Mouse (Mus musculus): ENCODE measurements around the gene Apobec2. TPM values are rescaled to one million over a fixed set of nuclear protein-coding genes. Genes with fewer than 3 reads are reported as not detected.
A peak's percentile ranks its signal among the peaks of the same experiment; 100 is the strongest.

The Apobec2 gene
- polyA plus RNA-seq, 1 experiment from 2014 or later: 212 TPM

GRCm38 (mm10) chr17:48434479-48434878 is 1.7 kb upstream of the Apobec2 start:
- Histone ChIP-seq H3K27ac (0 out of 2 replicates have a peak overlapping the region, but pooled peaks have one; percentile 5), H3K4me2 (no peak overlapping the region), H3K4me3 (no peak overlapping the region), H3K36me3 (no peaks in the 10 kb centered on the region), H3K9ac (no peak overlapping the region), H3K4me1 (replicated peaks) (peaks cover 60% of the 10 kb centered on the region), H3K9me3 (replicated peaks) (no peaks in the 10 kb centered on the region), H3K27me3 (no peaks in the 10 kb centered on the region)
- no peak for ATAC-seq (replicated peaks; ENCODE audit: insufficient number of reproducible peaks, insufficient read depth, low FRiP score, low read depth)
- WGBS: 76% methylated on average over 5 of the region's 5 CpGs

DNA sequence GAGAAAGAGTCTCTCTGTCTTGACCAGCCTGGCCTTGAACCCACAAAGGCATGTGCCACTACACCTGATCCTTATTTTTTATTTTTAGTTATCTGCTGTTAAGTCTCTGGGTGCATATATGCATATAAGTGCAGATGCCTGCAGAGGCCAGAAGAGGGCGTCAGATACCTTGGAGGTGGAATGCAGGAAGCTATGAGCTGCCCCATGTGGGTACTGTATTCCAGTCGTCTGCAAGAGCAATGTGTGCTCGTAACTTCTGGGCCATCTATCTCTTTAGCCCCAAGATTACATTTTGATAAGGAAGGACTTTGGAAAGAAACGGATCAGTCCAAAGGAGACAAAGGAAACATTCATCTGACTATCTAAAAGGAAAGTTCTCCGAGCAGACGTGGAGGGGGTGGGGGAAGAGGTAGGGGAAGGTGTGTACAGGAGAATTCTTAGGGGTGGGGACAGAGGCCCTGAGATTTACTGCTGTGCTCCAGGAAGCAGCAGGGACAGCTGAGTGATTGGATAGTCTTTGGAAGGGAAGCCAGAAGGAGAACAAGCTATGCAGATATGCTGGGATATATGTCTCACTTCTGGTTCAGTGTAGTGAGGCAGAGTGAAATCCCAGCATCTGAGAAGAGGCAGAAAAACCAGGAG is 1.1 kb upstream of the Apobec2 start:
- H3K4me2 ChIP-seq: no peak overlapping the region
- 44% methylated on average over 6 of the region's 6 CpGs for WGBS
- H3K27ac ChIP-seq: peak overlapping the region; percentile 96; the same call in 1 of the 2 replicates
- H3K36me3 ChIP-seq: 0 out of 2 replicates have a peak, but pooled peaks cover 3% of the 10 kb centered on the region
- peaks cover 67% of the 10 kb centered on the region for H3K4me1 ChIP-seq (replicated peaks)
- H3K9me3 ChIP-seq (replicated peaks): no peaks in the 10 kb centered on the region
- no peak overlapping the region for H3K9ac ChIP-seq
- no peak overlapping the region for H3K4me3 ChIP-seq
- ATAC-seq (replicated peaks; ENCODE audit: insufficient number of reproducible peaks, insufficient read depth, low FRiP score, low read depth): no peak
- no peaks in the 10 kb centered on the region for H3K27me3 ChIP-seq

DNA sequence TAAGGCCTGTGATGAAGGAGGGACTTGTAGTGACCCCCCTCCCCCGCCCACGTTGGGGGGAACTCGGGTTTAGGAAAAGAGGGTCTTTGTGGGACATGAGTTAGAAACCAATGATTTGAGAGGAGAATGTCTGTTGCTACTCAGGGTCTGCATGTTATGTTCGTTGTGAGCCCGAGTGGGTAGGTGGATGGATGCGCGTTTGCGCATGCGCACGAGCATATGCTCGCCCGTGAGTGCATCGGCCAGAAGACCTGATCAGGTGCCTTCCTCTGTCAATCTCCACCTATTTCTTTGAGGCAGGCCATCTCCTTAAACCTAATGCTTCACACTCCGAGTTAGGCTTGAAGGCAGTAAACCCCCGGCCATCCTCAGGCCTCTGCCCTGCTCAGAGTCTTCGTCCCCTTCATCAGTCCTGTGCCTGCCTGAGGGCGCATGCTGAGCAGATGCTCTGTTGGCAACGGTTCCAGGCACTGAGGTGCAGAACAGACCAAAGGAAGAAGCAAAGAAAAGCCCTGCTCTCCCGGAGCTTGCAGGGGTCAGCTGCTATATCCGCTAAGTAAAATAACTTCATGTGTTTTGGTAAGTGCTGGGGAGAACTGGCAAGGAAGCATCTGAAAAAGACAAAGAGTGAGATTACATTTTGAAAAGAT is 401 bp upstream of the Apobec2 start:
- no peak for ATAC-seq (replicated peaks; ENCODE audit: insufficient number of reproducible peaks, insufficient read depth, low FRiP score, low read depth)
- Histone ChIP-seq H3K4me2 (peak overlapping the region; percentile 63; the same call in 1 of the 2 replicates), H3K27me3 (no peaks in the 10 kb centered on the region), H3K9me3 (replicated peaks) (no peaks in the 10 kb centered on the region), H3K27ac (peak overlapping the region; percentile 96), H3K4me3 (no peak overlapping the region), H3K36me3 (0 out of 2 replicates have a peak, but pooled peaks cover 3% of the 10 kb centered on the region), H3K9ac (no peak overlapping the region), H3K4me1 (replicated peaks) (peaks cover 73% of the 10 kb centered on the region)
- WGBS: 67% methylated on average over 20 of the region's 20 CpGs

GRCm38 (mm10) chr17:48431054-48431453 is 1.7 kb downstream of the Apobec2 start:
- peak overlapping the region; percentile 65 for H3K9ac ChIP-seq
- peaks cover 71% of the 10 kb centered on the region for H3K4me1 ChIP-seq (replicated peaks)
- 0 out of 2 replicates have a peak, but pooled peaks cover 3% of the 10 kb centered on the region for H3K36me3 ChIP-seq
- no peak for ATAC-seq (replicated peaks; ENCODE audit: insufficient number of reproducible peaks, insufficient read depth, low FRiP score, low read depth)
- H3K27me3 ChIP-seq: no peaks in the 10 kb centered on the region
- no peaks in the 10 kb centered on the region for H3K9me3 ChIP-seq (replicated peaks)
- peak overlapping the region; percentile 63 for H3K4me2 ChIP-seq
- peak overlapping the region; percentile 58 for H3K4me3 ChIP-seq
- 43% methylated on average over 5 of the region's 5 CpGs for whole genome bisulfite sequencing
- peak overlapping the region; percentile 96 for H3K27ac ChIP-seq

GRCm38 (mm10) chr17:48430394-48430793 is 2.3 kb downstream of the Apobec2 start:
- Histone ChIP-seq H3K36me3 (0 out of 2 replicates have a peak, but pooled peaks cover 3% of the 10 kb centered on the region), H3K27ac (peak overlapping the region; percentile 96), H3K27me3 (no peaks in the 10 kb centered on the region), H3K4me3 (peak overlapping the region; percentile 58), H3K4me2 (peak overlapping the region; percentile 63), H3K9me3 (replicated peaks) (no peaks in the 10 kb centered on the region), H3K4me1 (replicated peaks) (peaks cover 71% of the 10 kb centered on the region), H3K9ac (peak overlapping the region; percentile 39)
- peak; percentile 53; the same call in 1 of the 2 replicates for ATAC-seq (replicated peaks; ENCODE audit: insufficient number of reproducible peaks, insufficient read depth, low FRiP score, low read depth)
- 9% methylated on average over 5 of the region's 5 CpGs for WGBS

GRCm38 (mm10) chr17:48427852-48428530 is 4.7 kb downstream of the Apobec2 start:
- Histone ChIP-seq H3K4me3 (no peak overlapping the region), H3K4me2 (peak overlapping the region; percentile 63), H3K9ac (0 out of 2 replicates have a peak overlapping the region, but pooled peaks have one; percentile 20), H3K27me3 (no peaks in the 10 kb centered on the region), H3K27ac (peak overlapping the region; percentile 80), H3K36me3 (peaks cover 12% of the 10 kb centered on the region; the same call in 1 of the 2 replicates), H3K4me1 (replicated peaks) (peaks cover 70% of the 10 kb centered on the region), H3K9me3 (replicated peaks) (no peaks in the 10 kb centered on the region)
- WGBS: 44% methylated on average over 11 of the region's 11 CpGs
- no peak for ATAC-seq (replicated peaks; ENCODE audit: insufficient number of reproducible peaks, insufficient read depth, low FRiP score, low read depth)

DNA sequence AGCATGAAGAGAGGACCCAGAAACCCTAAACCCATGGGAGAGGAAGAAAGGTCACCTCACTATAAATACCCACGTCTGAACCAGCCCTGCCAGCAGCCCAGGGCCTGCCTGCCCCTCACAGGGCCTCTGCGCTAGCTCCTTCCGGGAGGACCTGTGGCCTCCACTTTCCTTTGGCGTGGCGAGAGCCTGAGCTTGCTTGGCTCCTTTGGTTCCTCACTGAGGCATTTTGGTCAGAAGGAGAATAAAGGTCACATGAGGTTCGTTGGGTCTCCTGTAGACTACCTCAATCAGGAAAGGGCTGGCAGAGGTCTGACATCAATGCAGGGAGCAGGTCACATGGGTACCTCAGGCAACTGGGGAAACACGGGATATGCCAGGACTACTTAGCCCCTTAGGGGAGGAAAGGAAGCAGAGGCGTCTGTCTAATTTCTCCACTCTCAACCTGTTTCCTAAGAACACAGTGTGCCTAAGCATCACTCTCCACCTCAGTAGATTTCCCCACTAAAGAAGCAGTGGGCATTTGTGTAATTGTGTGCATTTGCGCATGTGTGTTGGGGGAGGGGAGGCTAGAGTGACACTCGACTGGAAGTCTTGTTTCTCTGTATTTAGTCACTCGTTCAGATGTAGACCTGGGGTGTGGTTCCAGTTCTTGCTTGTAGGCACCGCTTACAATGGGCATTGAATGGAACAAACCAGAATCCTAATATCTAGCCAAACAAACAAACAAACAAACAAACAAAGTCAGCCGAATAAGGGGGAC is 5.6 kb downstream of the Apobec2 start:
- peak overlapping the region; percentile 10 for H3K4me3 ChIP-seq
- H3K4me2 ChIP-seq: peak overlapping the region; percentile 46
- no peak for ATAC-seq (replicated peaks; ENCODE audit: insufficient number of reproducible peaks, insufficient read depth, low FRiP score, low read depth)
- peaks cover 63% of the 10 kb centered on the region for H3K4me1 ChIP-seq (replicated peaks)
- H3K27me3 ChIP-seq: no peaks in the 10 kb centered on the region
- 0 out of 2 replicates have a peak overlapping the region, but pooled peaks have one; percentile 22 for H3K9ac ChIP-seq
- 38% methylated on average over 13 of the region's 13 CpGs for WGBS
- H3K9me3 ChIP-seq (replicated peaks): no peaks in the 10 kb centered on the region
- peak overlapping the region; percentile 80 for H3K27ac ChIP-seq
- H3K36me3 ChIP-seq: peaks cover 20% of the 10 kb centered on the region; the same call in 1 of the 2 replicates

DNA sequence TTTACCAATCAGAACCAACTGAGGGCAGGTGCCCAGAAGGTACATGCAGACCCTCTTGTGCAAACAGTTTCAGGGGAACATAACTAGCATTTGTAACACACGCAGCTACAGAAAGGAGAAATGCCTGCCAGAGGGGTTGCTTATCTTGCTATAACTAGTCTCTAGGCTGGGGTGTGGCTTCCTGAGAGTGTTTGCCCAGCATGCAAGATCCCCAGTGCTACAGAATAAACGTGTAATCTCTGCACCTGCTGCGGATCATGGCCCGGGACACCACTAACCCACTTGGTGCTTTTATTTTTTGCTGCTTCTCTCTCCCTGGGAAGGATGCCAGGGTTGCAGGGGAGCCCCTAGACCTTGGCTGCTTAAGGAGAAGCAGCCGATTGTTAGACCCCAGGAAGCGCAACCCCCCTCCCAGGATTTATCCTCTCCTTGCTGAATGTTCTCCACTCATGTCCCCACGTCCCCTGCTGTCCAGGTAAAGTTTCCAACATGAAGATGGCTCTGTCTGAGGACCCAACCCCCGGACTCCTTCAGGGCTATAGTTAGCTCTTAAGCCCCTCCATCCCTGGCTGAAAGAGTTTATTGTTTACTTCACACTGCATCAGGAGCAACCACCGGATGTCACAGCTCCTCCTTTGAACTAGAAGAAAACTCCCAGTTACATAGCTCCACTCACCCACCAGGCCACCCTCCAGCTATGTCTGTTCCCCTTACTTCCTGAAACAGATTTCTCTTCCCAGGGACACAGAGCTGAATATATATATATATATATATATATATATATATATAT is 6.7 kb downstream of the Apobec2 start:
- peaks cover 31% of the 10 kb centered on the region; the same call in 1 of the 2 replicates for H3K36me3 ChIP-seq
- H3K27me3 ChIP-seq: no peaks in the 10 kb centered on the region
- H3K27ac ChIP-seq: peak overlapping the region; percentile 80
- H3K4me2 ChIP-seq: peak overlapping the region; percentile 46
- peaks cover 61% of the 10 kb centered on the region for H3K4me1 ChIP-seq (replicated peaks)
- 20% methylated on average over 9 of the region's 9 CpGs for WGBS
- H3K9ac ChIP-seq: 0 out of 2 replicates have a peak overlapping the region, but pooled peaks have one; percentile 17
- H3K4me3 ChIP-seq: peak overlapping the region; percentile 21; the same call in 1 of the 2 replicates
- no peak; the same call in 1 of the 2 replicates for ATAC-seq (replicated peaks; ENCODE audit: insufficient number of reproducible peaks, insufficient read depth, low FRiP score, low read depth)
- no peaks in the 10 kb centered on the region for H3K9me3 ChIP-seq (replicated peaks)

- H3K9ac ChIP-seq: no peak overlapping the region
These were observed 8.5 kb downstream of the Apobec2 start for GRCm38 (mm10) chr17:48424237-48424636.

GRCm38 (mm10) chr17:48419571-48419970 is 13.2 kb downstream of the Apobec2 start:
- H3K4me2 ChIP-seq: no peak overlapping the region
- H3K9me3 ChIP-seq (replicated peaks): no peaks in the 10 kb centered on the region
- no peak overlapping the region for H3K27ac ChIP-seq
- no peak for ATAC-seq (replicated peaks; ENCODE audit: insufficient number of reproducible peaks, insufficient read depth, low FRiP score, low read depth)
- WGBS: 66% methylated on average over 2 of the region's 2 CpGs
- no peak overlapping the region for H3K4me3 ChIP-seq
- H3K27me3 ChIP-seq: no peaks in the 10 kb centered on the region
- H3K9ac ChIP-seq: no peak overlapping the region
- H3K4me1 ChIP-seq (replicated peaks): peaks cover 30% of the 10 kb centered on the region
- H3K36me3 ChIP-seq: peaks cover 67% of the 10 kb centered on the region

More at GRCm38 (mm10) chr17:48424237-48424636, 8.5 kb downstream of the Apobec2 start:
- H3K9me3 ChIP-seq (replicated peaks): no peaks in the 10 kb centered on the region
- H3K27ac ChIP-seq: no peak overlapping the region
- WGBS: 85% methylated on average over 9 of the region's 9 CpGs
- H3K4me2 ChIP-seq: no peak overlapping the region
- H3K4me1 ChIP-seq (replicated peaks): peaks cover 46% of the 10 kb centered on the region
- H3K4me3 ChIP-seq: no peak overlapping the region
- ATAC-seq (replicated peaks; ENCODE audit: insufficient number of reproducible peaks, insufficient read depth, low FRiP score, low read depth): no peak
- H3K27me3 ChIP-seq: no peaks in the 10 kb centered on the region
- peaks cover 46% of the 10 kb centered on the region for H3K36me3 ChIP-seq
